Mouse (Mus musculus) hindbrain, postnatal 0 days (tissue): ENCODE measurements at regions not wholly inside any gene's neighbourhood (a gene's known extent, or its start where the extent isn't known, plus 50 kb on each side); places are given as distances from the start of the nearest gene placed in this dataset.

ENCODE experiments used
- ATAC-seq: fragments of 200-750 bp; cut with Nextera tagmentation; 2 replicates; pipeline ENCODE4 v1.8.0; 2017; ENCODE audit warnings: mild to moderate bottlenecking, moderate TSS enrichment, moderate library complexity
- DNase-seq: peaks from one replicate; pipeline ENCODE4 v3.0.0-alpha.2; 2015; ENCODE audit warnings: low spot score
- H3K27ac ChIP-seq: fragments of 300-500 bp; sonication (generic); 2 replicates; pipeline ENCODE4 v1.5.1; 2014; ENCODE audit warnings: mild to moderate bottlenecking
- H3K27me3 ChIP-seq: fragments of 300-500 bp; sonication (generic); 2 replicates; pipeline ENCODE4 v1.6.1; 2014; ENCODE audit warnings: low read length, mixed read lengths; ENCODE audit not compliant: insufficient read depth
- H3K36me3 ChIP-seq: fragments of 300-500 bp; sonication (generic); 2 replicates; pipeline ENCODE4 v1.6.1; 2014; ENCODE audit warnings: low read length, mixed read lengths; ENCODE audit not compliant: insufficient read depth
- H3K4me1 ChIP-seq: fragments of 300-500 bp; sonication (generic); 2 replicates; pipeline ENCODE4 v1.6.1; 2014; ENCODE audit warnings: antibody characterized with exemption, low read length, mixed read lengths; ENCODE audit not compliant: insufficient read depth
- H3K4me2 ChIP-seq: fragments of 300-500 bp; sonication (generic); 2 replicates; pipeline ENCODE4 v1.6.1; 2014; ENCODE audit warnings: low read depth, mild to moderate bottlenecking, low read length, moderate library complexity, mixed read lengths
- H3K4me3 ChIP-seq: fragments of 300-500 bp; sonication (generic); 2 replicates; pipeline ENCODE4 v1.5.1; 2014; ENCODE audit warnings: low read length
- H3K9ac ChIP-seq: fragments of 300-500 bp; sonication (generic); replicated peaks from 2 replicates; pipeline ENCODE4 v1.6.1; 2014; ENCODE audit warnings: mild to moderate bottlenecking, low read length, moderate library complexity, mixed read lengths
- H3K9me3 ChIP-seq: fragments of 300-500 bp; sonication (generic); 2 replicates; pipeline ENCODE4 v1.6.1; 2016; ENCODE audit warnings: low read length, mixed read lengths
- CTCF ChIP-seq: IDR thresholded peaks from 2 replicates; pipeline ENCODE4 v1.5.1; 2016; ENCODE audit warnings: antibody characterized with exemption, control low read depth, low read depth
- WGBS: fragments of 180-500 bp; shearing (Covaris S2); extraction: QIAGEN DNeasy Blood & Tissue Kit; methylation state at CpG from one replicate; pipeline ENCODE4 v1.1.7; 2014; 5-methylcytosine and 5-hydroxymethylcytosine counted together

- WGBS = 43% methylated on average over 6 of the region's 6 CpGs
- Histone ChIP-seq H3K27ac (no peak overlapping the region), H3K4me3 (no peak overlapping the region), H3K4me2 (no peak overlapping the region), H3K27me3 (no peaks in the 10 kb centered on the region), H3K36me3 (no peaks in the 10 kb centered on the region), H3K9me3 (no peaks in the 10 kb centered on the region), H3K9ac (no peak overlapping the region), H3K4me1 (no peaks in the 10 kb centered on the region)
- peak; percentile 84 for ATAC-seq
- DNase-seq = peak; percentile 74
- TF ChIP-seq CTCF = no peak
These were observed 62.8 kb downstream of the H2al1n start for GRCm38 (mm10) chrX:14273628-14274337.

DNA sequence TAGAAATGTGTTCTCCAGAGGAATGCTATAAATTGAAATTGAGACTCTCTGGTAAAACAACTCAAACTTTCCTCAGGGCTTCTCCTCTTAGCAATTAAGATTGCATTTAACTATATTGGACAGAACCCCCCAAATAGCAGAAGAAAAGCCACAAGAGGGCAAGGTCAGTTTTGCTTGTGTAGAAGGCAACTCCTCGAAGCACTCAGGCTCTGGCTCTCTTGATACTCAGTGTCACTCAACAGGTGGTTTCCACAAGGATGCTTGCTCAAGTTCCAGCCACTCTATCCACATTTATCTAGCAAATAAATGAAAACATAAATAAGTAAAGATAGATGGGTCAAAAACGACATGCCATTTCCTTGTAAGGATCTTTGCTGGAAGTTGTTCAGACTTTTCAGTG, 68.4 kb downstream of the H2al1n start:
- H3K27ac ChIP-seq = no peak overlapping the region
- DNase-seq = no peak
- H3K9me3 ChIP-seq = no peaks in the 10 kb centered on the region
- no peak for TF ChIP-seq CTCF
- H3K4me2 ChIP-seq = no peak overlapping the region
- no peak overlapping the region for H3K9ac ChIP-seq
- ATAC-seq = no peak
- no peaks in the 10 kb centered on the region for H3K4me1 ChIP-seq
- no peaks in the 10 kb centered on the region for H3K27me3 ChIP-seq
- H3K4me3 ChIP-seq = no peak overlapping the region
- 63% methylated on average over 2 of the region's 2 CpGs for WGBS
- no peaks in the 10 kb centered on the region for H3K36me3 ChIP-seq

DNA sequence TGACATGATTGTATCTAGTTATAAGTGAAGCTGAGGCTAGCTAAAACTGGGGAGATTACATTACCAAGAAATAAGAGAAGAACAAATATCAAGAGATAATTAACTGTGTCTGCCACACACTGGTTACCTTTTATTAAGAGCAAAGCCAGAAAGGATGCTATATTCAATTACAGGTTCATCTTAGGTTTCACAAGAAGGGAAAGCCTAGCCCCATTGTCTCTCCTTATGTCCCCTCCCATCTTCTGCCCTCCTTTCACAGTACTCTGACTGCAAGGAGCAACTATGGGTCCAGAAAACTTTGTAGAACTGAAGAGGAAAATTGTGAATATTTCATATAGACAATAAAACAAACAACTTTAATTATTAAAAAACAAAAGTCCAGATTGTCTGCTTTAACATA, 68.8 kb downstream of the H2al1n start:
- no peak overlapping the region for H3K4me2 ChIP-seq
- DNase-seq = no peak
- H3K4me1 ChIP-seq = no peaks in the 10 kb centered on the region
- no peak overlapping the region for H3K27ac ChIP-seq
- no peak for ATAC-seq
- no peak for TF ChIP-seq CTCF
- no peak overlapping the region for H3K4me3 ChIP-seq
- H3K9ac ChIP-seq = no peak overlapping the region
- no peaks in the 10 kb centered on the region for H3K9me3 ChIP-seq
- H3K27me3 ChIP-seq = no peaks in the 10 kb centered on the region
- H3K36me3 ChIP-seq = no peaks in the 10 kb centered on the region

GRCm38 (mm10) chrX:14294890-14295289, 83.9 kb downstream of the H2al1n start:
- Histone ChIP-seq H3K9me3 (no peaks in the 10 kb centered on the region), H3K4me3 (no peak overlapping the region), H3K4me1 (no peaks in the 10 kb centered on the region), H3K9ac (no peak overlapping the region), H3K36me3 (no peaks in the 10 kb centered on the region), H3K4me2 (no peak overlapping the region), H3K27ac (no peak overlapping the region), H3K27me3 (no peaks in the 10 kb centered on the region)
- DNase-seq (no peak), ATAC-seq (no peak)
- TF ChIP-seq CTCF = no peak
- 90% methylated on average over 6 of the region's 6 CpGs for WGBS

- H3K27ac ChIP-seq = no peak overlapping the region
- no peak for TF ChIP-seq CTCF
- ATAC-seq = no peak
- DNase-seq = no peak
- no peaks in the 10 kb centered on the region for H3K4me1 ChIP-seq
- H3K4me3 ChIP-seq = no peak overlapping the region
- 47% methylated on average over 1 of the region's 1 CpGs for WGBS
- no peaks in the 10 kb centered on the region for H3K9me3 ChIP-seq
- H3K27me3 ChIP-seq = no peaks in the 10 kb centered on the region
- H3K36me3 ChIP-seq = no peaks in the 10 kb centered on the region
- H3K9ac ChIP-seq = no peak overlapping the region
- no peak overlapping the region for H3K4me2 ChIP-seq
These were observed 91.2 kb downstream of the H2al1n start for GRCm38 (mm10) chrX:14302125-14302524.

DNA sequence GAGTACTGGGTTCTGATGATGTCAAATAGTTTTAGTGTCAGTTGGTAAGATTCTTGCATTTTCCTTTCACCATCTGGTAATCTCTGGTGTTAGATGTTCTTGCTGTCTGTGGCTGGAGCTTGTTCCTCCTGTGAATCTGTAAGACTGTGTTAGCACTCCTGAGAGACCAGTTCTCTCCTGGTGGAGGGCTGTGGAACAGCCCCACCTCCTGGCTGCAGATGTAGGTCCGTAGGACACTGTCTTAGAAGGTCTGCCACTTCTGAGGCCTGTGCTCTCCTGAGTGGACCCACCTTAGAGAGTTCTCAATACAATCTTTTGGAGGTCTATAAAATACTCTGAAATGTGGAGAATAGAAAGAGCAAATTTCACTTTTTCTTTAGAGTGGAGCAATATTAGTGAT, 101.8 kb downstream of the H2al1n start:
- DNase-seq (no peak), ATAC-seq (no peak)
- Histone ChIP-seq H3K27ac (no peak overlapping the region), H3K4me3 (no peak overlapping the region), H3K27me3 (no peaks in the 10 kb centered on the region), H3K9ac (no peak overlapping the region), H3K36me3 (no peaks in the 10 kb centered on the region), H3K9me3 (no peaks in the 10 kb centered on the region), H3K4me2 (no peak overlapping the region), H3K4me1 (no peaks in the 10 kb centered on the region)
- TF ChIP-seq CTCF = peak; percentile 28; the same call in 1 of the 2 replicates
- WGBS = 59% methylated on average over 1 of the region's 1 CpGs

- H3K4me2 ChIP-seq = no peak overlapping the region
- no peak overlapping the region for H3K4me3 ChIP-seq
- 72% methylated on average over 2 of the region's 2 CpGs for WGBS
- no peaks in the 10 kb centered on the region for H3K9me3 ChIP-seq
- no peaks in the 10 kb centered on the region for H3K4me1 ChIP-seq
- H3K27ac ChIP-seq = no peak overlapping the region
- ATAC-seq (no peak), DNase-seq (no peak)
- no peak for TF ChIP-seq CTCF
- H3K9ac ChIP-seq = no peak overlapping the region
- H3K36me3 ChIP-seq = no peaks in the 10 kb centered on the region
- no peaks in the 10 kb centered on the region for H3K27me3 ChIP-seq
These were observed 141.5 kb downstream of the H2al1n start for GRCm38 (mm10) chrX:14352416-14352815.
